Mouse (Mus musculus) lung, postnatal 0 days (tissue): ENCODE measurements around the gene Ccar1.

Source experiments
- CTCF ChIP-seq: IDR thresholded peaks from 2 replicates; pipeline ENCODE4 v1.5.1; 2016; ENCODE audit warnings: antibody characterized with exemption, mild to moderate bottlenecking
- EP300 ChIP-seq: IDR thresholded peaks from 2 replicates; pipeline ENCODE4 v1.6.1; 2016; ENCODE audit warnings: antibody characterized with exemption, mild to moderate bottlenecking, control low read depth

GRCm38 (mm10) chr10:62808316-62808715, 16.2 kb upstream of the Ccar1 start:
- TF ChIP-seq CTCF = no peak
- TF ChIP-seq EP300 = no peak
